Mouse (Mus musculus): ENCODE results near the gene Agrn.
"Not testable (repeated sequence)": the region's sequence is repeated elsewhere in the genome, so short reads cannot be mapped to it uniquely, and the experiment has no call there.

The Agrn gene

GRCm38 (mm10) chr4:156200623-156201475 is 3.6 kb upstream of the Agrn start, which contains the start of gene Isg15:
Gene Isg15 (minus strand): TSS chr4:156200818.
- DNase-seq = no peak

- DNase-seq = peak; percentile 84 to 92
These were observed 529 bp upstream of the Agrn start for GRCm38 (mm10) chr4:156197829-156198205.

- peak; percentile 39 to 61 for DNase-seq
These were observed 1.1 kb downstream of the Agrn start for GRCm38 (mm10) chr4:156195927-156196870.

GRCm38 (mm10) chr4:156194346-156194745 is 2.9 kb downstream of the Agrn start:
- DNase-seq = no peak

- no peak for DNase-seq
These were observed 3.4 kb downstream of the Agrn start for GRCm38 (mm10) chr4:156193906-156194305.

- no peak for DNase-seq
These were observed 4.1 kb downstream of the Agrn start for GRCm38 (mm10) chr4:156193200-156193590.

GRCm38 (mm10) chr4:156192421-156193199 is 4.7 kb downstream of the Agrn start:
- peak; percentile 27 to 50 for DNase-seq

- DNase-seq = peak; percentile 34 to 63
These were observed 8.4 kb downstream of the Agrn start for GRCm38 (mm10) chr4:156188811-156189323.

GRCm38 (mm10) chr4:156188162-156188810 is 9.0 kb downstream of the Agrn start:
- DNase-seq = no peak

GRCm38 (mm10) chr4:156185950-156186850 is 11.1 kb downstream of the Agrn start:
- peak; percentile 52 to 63 for DNase-seq

- DNase-seq = peak in 1 of 2 experiments; percentile 23
These were observed 11.8 kb downstream of the Agrn start for GRCm38 (mm10) chr4:156185456-156185949.

GRCm38 (mm10) chr4:156184291-156184954 is 12.9 kb downstream of the Agrn start:
- no peak for DNase-seq

GRCm38 (mm10) chr4:156183747-156184146 is 13.5 kb downstream of the Agrn start:
- no peak for DNase-seq

GRCm38 (mm10) chr4:156177630-156178029 is 19.7 kb downstream of the Agrn start:
- no peak for DNase-seq

- no peak for DNase-seq
These were observed 25.5 kb downstream of the Agrn start for GRCm38 (mm10) chr4:156171828-156172227.

GRCm38 (mm10) chr4:156169129-156169528 is 28.2 kb downstream of the Agrn start:
- DNase-seq = no peak

- DNase-seq = no peak
These were observed 28.7 kb downstream of the Agrn start for GRCm38 (mm10) chr4:156168611-156169010.

GRCm38 (mm10) chr4:156166477-156166876 is 30.8 kb downstream of the Agrn start:
- DNase-seq = no peak

GRCm38 (mm10) chr4:156154771-156155170 is 42.5 kb downstream of the Agrn start:
- no peak for DNase-seq

GRCm38 (mm10) chr4:156150887-156151286 is 46.4 kb downstream of the Agrn start:
- DNase-seq = not testable (repeated sequence)
